Mouse (Mus musculus): ENCODE data around the gene Ccdc142. TPM values are rescaled to one million over a fixed set of nuclear protein-coding genes. Genes with fewer than 3 reads are reported as not detected.
A peak's percentile ranks its signal among the peaks of the same experiment; 100 is the strongest.

Ccdc142 gene
- polyA plus RNA-seq, 2 experiments, result 3.0 to 5.2 TPM

GRCm38 (mm10) chr6:83115011-83115671 is 13.7 kb downstream of the Ccdc142 start, which contains the start of gene Mogs:
Gene Mogs (plus strand): TSS chr6:83115496.
- peak; percentile 75; the same call in 1 of the 2 replicates for TF ChIP-seq POLR2A (IDR thresholded peaks at IDR 0.05; ENCODE audit: borderline replicate concordance, extremely low read depth, insufficient read depth, insufficient read length)
- 2% methylated on average over 41 of the region's 58 CpGs for WGBS

DNA sequence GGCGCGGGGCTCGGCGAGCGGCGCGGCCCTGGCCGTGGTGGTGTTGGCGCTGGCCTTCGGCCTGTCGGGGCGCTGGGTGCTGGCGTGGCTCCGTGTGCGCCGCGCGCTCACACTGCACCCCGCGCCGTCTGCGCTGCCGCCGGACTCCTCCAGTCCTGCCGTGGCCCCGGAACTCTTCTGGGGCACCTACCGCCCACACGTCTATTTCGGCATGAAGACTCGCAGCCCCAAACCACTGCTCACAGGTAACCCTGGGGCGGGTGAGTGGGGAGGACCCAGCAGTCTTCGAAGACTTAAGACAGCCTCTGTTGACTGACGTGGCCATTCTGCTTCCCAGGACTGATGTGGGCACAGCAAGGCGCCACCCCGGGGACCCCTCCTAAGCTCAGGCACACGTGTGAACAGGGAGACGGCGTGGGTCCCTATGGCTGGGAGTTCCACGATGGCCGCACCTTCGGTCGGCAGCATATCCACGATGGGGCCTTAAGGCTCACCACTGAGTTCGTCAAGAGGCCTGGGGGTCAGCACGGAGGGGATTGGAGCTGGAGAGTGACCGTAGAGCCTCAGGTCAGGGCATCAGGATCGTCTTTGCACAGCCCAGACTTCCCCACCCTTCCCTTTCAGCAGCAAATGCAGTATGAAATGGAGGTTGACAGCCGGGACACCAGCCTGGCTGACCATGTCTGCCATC is 14.4 kb downstream of the Ccdc142 start:
- no peak for TF ChIP-seq POLR2A (IDR thresholded peaks at IDR 0.05; ENCODE audit: borderline replicate concordance, extremely low read depth, insufficient read depth, insufficient read length)
- DNase-seq (ENCODE audit: low spot score), result no peak
- Histone ChIP-seq H3K36me3 (ENCODE audit: control insufficient read depth, insufficient read depth, low read length) (peaks cover 37% of the 10 kb centered on the region), H3K4me2 (replicated peaks; ENCODE audit: low read depth, low read length, severe bottlenecking) (peak overlapping the region; percentile 94), H3K9ac (ENCODE audit: low read depth, low read length, severe bottlenecking) (peak overlapping the region; percentile 84), H3K4me3 (replicated peaks; ENCODE audit: low read length) (peak overlapping the region; percentile 84), H3K27me3 (ENCODE audit: control insufficient read depth, insufficient read depth, low read length) (no peaks in the 10 kb centered on the region), H3K4me1 (ENCODE audit: control insufficient read depth, insufficient read depth, low read length) (peaks cover 17% of the 10 kb centered on the region), H3K27ac (replicated peaks; ENCODE audit: low read depth, low read length) (peak overlapping the region; percentile 73), H3K9me3 (ENCODE audit: control insufficient read depth, low read length) (no peaks in the 10 kb centered on the region)
- WGBS, result 2% methylated on average over 24 of the region's 48 CpGs
- ATAC-seq (ENCODE audit: low FRiP score, low read depth), result peak; percentile 35

More at GRCm38 (mm10) chr6:83115011-83115671, 13.7 kb downstream of the Ccdc142 start, which contains the start of gene Mogs:
- ATAC-seq (ENCODE audit: low FRiP score, low read depth), result peak; percentile 90
- H3K4me2 ChIP-seq (replicated peaks; ENCODE audit: low read depth, low read length, severe bottlenecking), result peak within 1 kb of the TSS; percentile 94
- H3K9me3 ChIP-seq (ENCODE audit: control insufficient read depth, low read length), result no peaks in the 10 kb centered on the region
- no peaks in the 10 kb centered on the region for H3K27me3 ChIP-seq (ENCODE audit: control insufficient read depth, insufficient read depth, low read length)
- peak within 1 kb of the TSS; percentile 73 for H3K27ac ChIP-seq (replicated peaks; ENCODE audit: low read depth, low read length)
- H3K9ac ChIP-seq (ENCODE audit: low read depth, low read length, severe bottlenecking), result peak within 1 kb of the TSS; percentile 84
- peak; percentile 81 for DNase-seq (ENCODE audit: low spot score)
- H3K4me1 ChIP-seq (ENCODE audit: control insufficient read depth, insufficient read depth, low read length), result peaks cover 16% of the 10 kb centered on the region
- peaks cover 40% of the 10 kb centered on the region for H3K36me3 ChIP-seq (ENCODE audit: control insufficient read depth, insufficient read depth, low read length)
- H3K4me3 ChIP-seq (replicated peaks; ENCODE audit: low read length), result peak within 1 kb of the TSS; percentile 84

- Histone ChIP-seq H3K36me3 (ENCODE audit: control insufficient read depth, insufficient read depth, low read length) (peaks cover 33% of the 10 kb centered on the region), H3K4me2 (replicated peaks; ENCODE audit: low read depth, low read length, severe bottlenecking) (peak overlapping the region; percentile 94), H3K9ac (ENCODE audit: low read depth, low read length, severe bottlenecking) (peak overlapping the region; percentile 84), H3K27ac (replicated peaks; ENCODE audit: low read depth, low read length) (0 out of 2 replicates have a peak overlapping the region, but pooled peaks have one; percentile 73), H3K4me3 (replicated peaks; ENCODE audit: low read length) (peak overlapping the region; percentile 84), H3K27me3 (ENCODE audit: control insufficient read depth, insufficient read depth, low read length) (no peaks in the 10 kb centered on the region), H3K4me1 (ENCODE audit: control insufficient read depth, insufficient read depth, low read length) (peaks cover 17% of the 10 kb centered on the region), H3K9me3 (ENCODE audit: control insufficient read depth, low read length) (no peaks in the 10 kb centered on the region)
- DNase-seq (ENCODE audit: low spot score) (no peak), ATAC-seq (ENCODE audit: low FRiP score, low read depth) (no peak)
- 79% methylated on average over 11 of the region's 11 CpGs for WGBS
- no peak for TF ChIP-seq POLR2A (IDR thresholded peaks at IDR 0.05; ENCODE audit: borderline replicate concordance, extremely low read depth, insufficient read depth, insufficient read length)
Measured at GRCm38 (mm10) chr6:83116373-83117164, 15.2 kb downstream of the Ccdc142 start.

GRCm38 (mm10) chr6:83117165-83117438 is 15.7 kb downstream of the Ccdc142 start:
- H3K36me3 ChIP-seq (ENCODE audit: control insufficient read depth, insufficient read depth, low read length), result peaks cover 33% of the 10 kb centered on the region
- DNase-seq (ENCODE audit: low spot score) (no peak), ATAC-seq (ENCODE audit: low FRiP score, low read depth) (no peak)
- no peaks in the 10 kb centered on the region for H3K27me3 ChIP-seq (ENCODE audit: control insufficient read depth, insufficient read depth, low read length)
- peaks cover 17% of the 10 kb centered on the region for H3K4me1 ChIP-seq (ENCODE audit: control insufficient read depth, insufficient read depth, low read length)
- no peak overlapping the region for H3K9ac ChIP-seq (ENCODE audit: low read depth, low read length, severe bottlenecking)
- no peak overlapping the region for H3K27ac ChIP-seq (replicated peaks; ENCODE audit: low read depth, low read length)
- H3K4me2 ChIP-seq (replicated peaks; ENCODE audit: low read depth, low read length, severe bottlenecking), result no peak overlapping the region
- no peak for TF ChIP-seq POLR2A (IDR thresholded peaks at IDR 0.05; ENCODE audit: borderline replicate concordance, extremely low read depth, insufficient read depth, insufficient read length)
- H3K4me3 ChIP-seq (replicated peaks; ENCODE audit: low read length), result peak overlapping the region; percentile 84; the same call in 1 of the 2 replicates
- H3K9me3 ChIP-seq (ENCODE audit: control insufficient read depth, low read length), result no peaks in the 10 kb centered on the region
- 85% methylated on average over 4 of the region's 4 CpGs for WGBS

GRCm38 (mm10) chr6:83117616-83118015 is 16.2 kb downstream of the Ccdc142 start:
- Histone ChIP-seq H3K4me3 (replicated peaks; ENCODE audit: low read length) (no peak overlapping the region), H3K4me1 (ENCODE audit: control insufficient read depth, insufficient read depth, low read length) (peaks cover 22% of the 10 kb centered on the region), H3K27ac (replicated peaks; ENCODE audit: low read depth, low read length) (no peak overlapping the region), H3K9ac (ENCODE audit: low read depth, low read length, severe bottlenecking) (no peak overlapping the region), H3K4me2 (replicated peaks; ENCODE audit: low read depth, low read length, severe bottlenecking) (no peak overlapping the region), H3K9me3 (ENCODE audit: control insufficient read depth, low read length) (no peaks in the 10 kb centered on the region), H3K27me3 (ENCODE audit: control insufficient read depth, insufficient read depth, low read length) (no peaks in the 10 kb centered on the region), H3K36me3 (ENCODE audit: control insufficient read depth, insufficient read depth, low read length) (peaks cover 33% of the 10 kb centered on the region)
- no peak for DNase-seq (ENCODE audit: low spot score)
- ATAC-seq (ENCODE audit: low FRiP score, low read depth), result no peak
- TF ChIP-seq POLR2A (IDR thresholded peaks at IDR 0.05; ENCODE audit: borderline replicate concordance, extremely low read depth, insufficient read depth, insufficient read length), result no peak
- 90% methylated on average over 13 of the region's 13 CpGs for WGBS
